Mouse (Mus musculus) spleen, postnatal 36 days (tissue): ENCODE data around the gene Ttc9b.

ENCODE experiments used
- DNase-seq, 2 experiments: peaks; one replicate each; pipeline ENCODE4 v3.0.0; 2022; ENCODE audit warnings: low spot score in 2 of 2, mixed read lengths in 1 of 2

The Ttc9b gene

GRCm38 (mm10) chr7:27687836-27688235, 34.1 kb downstream of the Ttc9b start:
- no peak for DNase-seq

- DNase-seq: no peak
These were observed 34.6 kb downstream of the Ttc9b start for GRCm38 (mm10) chr7:27688246-27688788.

GRCm38 (mm10) chr7:27688815-27689612, 35.3 kb downstream of the Ttc9b start, which contains the start of gene Zfp607b:
Zfp607b (plus strand) TSS chr7:27689340.
- peak; percentile 96 to 97 for DNase-seq

GRCm38 (mm10) chr7:27691076-27691475, 37.4 kb downstream of the Ttc9b start:
- no peak for DNase-seq

- DNase-seq: no peak
These were observed 43.0 kb downstream of the Ttc9b start for GRCm38 (mm10) chr7:27696711-27697110.
